Mouse (Mus musculus) brain, embryonic 14.5 days (tissue): ENCODE data around the gene M1ap.

ENCODE experiments used
- CTCF ChIP-seq: fragments of 200-500 bp; IDR thresholded peaks from 2 replicates; pipeline ENCODE4 v1.5.1; 2012; ENCODE audit warnings: inconsistent platforms, mild to moderate bottlenecking, moderate library complexity, borderline replicate concordance; ENCODE audit not compliant: insufficient read depth, insufficient read length; ENCODE audit errors: extremely low read depth
- POLR2A ChIP-seq: fragments of 200-500 bp; IDR thresholded peaks from 2 replicates; pipeline ENCODE4 v1.6.1; 2012; ENCODE audit warnings: mild to moderate bottlenecking, inconsistent platforms, borderline replicate concordance; ENCODE audit not compliant: poor library complexity, insufficient read depth, insufficient read length, severe bottlenecking; ENCODE audit errors: extremely low read depth

- TF ChIP-seq CTCF (no peak), POLR2A (no peak)
These were observed 57.6 kb downstream of the M1ap start for GRCm38 (mm10) chr6:83004309-83004708.
